ENCODE assay signal across 16 mouse cellular contexts in the genomic region with DNA sequence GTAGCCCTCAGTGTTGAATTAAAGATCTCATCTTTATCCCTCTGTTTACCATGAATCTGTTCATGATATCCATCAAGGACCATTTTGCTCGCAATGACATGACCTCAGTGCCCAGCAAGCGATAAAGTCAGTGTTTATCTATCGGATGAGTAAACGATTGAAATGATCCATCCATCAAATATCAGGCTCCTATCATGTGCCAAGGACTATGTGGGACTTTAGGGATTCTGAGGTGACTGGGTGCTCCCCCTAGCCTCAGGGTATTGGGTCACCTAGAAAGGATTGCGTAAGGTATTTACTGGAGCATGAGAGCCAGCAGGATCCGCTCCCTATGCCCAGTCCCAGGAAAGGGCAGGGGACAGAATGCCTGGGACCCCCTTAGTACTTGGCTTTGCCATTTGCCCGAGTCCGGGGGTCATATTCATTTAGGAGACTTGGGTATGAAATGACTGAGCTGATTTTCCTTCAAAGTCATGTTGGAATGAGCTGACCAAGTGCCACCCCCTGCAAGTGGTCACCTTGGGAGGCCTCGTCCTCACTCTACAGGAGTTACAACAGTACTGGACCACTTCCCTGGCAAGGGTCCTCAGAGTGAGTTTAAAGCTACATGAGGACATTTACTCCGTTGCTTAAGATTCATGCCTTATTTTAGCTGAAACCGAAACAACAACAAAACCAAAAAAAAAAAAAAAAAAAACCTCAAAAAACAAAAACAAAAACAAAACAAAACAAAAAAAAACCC. TPM values are rescaled to one million over a fixed set of nuclear protein-coding genes. Genes with fewer than 3 reads are reported as not detected.
"Had no signal": no experiment of that assay in that cellular context is flagged by ENCODE, and none has a peak within 500 bp of the region (broad histone marks: within the 10 kb centered on the region; RNA-seq: fewer than 3 reads in every experiment).

No protein-coding gene starts in this region.

- DNase-seq: kidney, postnatal 14 days; layer of hippocampus, postnatal 36 days; lung, embryonic 14.5 days; lung, postnatal 10 days; lung, postnatal 4 days; midbrain, embryonic 14.5 days; spleen, adult 18-20 months; thymus, adult 18-20 months; thymus, postnatal 14 days had no signal

- H3K4me1 ChIP-seq: limb, embryonic 15.5 days; liver, embryonic 15.5 days; midbrain, embryonic 10.5 days; neural tube, embryonic 12.5 days had no signal

- H3K27ac ChIP-seq: limb, embryonic 15.5 days; liver, embryonic 15.5 days; midbrain, embryonic 10.5 days; neural tube, embryonic 12.5 days had no signal

- H3K4me3 ChIP-seq: limb, embryonic 15.5 days; liver, embryonic 15.5 days; midbrain, embryonic 10.5 days; neural tube, embryonic 12.5 days had no signal

RNA-seq across cellular contexts. Expression of gene Rfx4, which starts 55.5 kb away (rescaled TPM):
- total RNA-seq: neutrophil, adult 5-6 weeks had no signal
- polyA plus RNA-seq: large intestine, adult 2 months; liver, embryonic 15.5 days; lung, embryonic 14.5 days; stomach, embryonic 14.5 days had no signal
